Mouse (Mus musculus) neural tube, embryonic 12.5 days (tissue): ENCODE measurements around the gene Btbd19. TPM values are rescaled to one million over a fixed set of nuclear protein-coding genes. Genes with fewer than 3 reads are reported as not detected.

Experiments
- ATAC-seq: fragments of 200-750 bp; cut with Nextera tagmentation; 2 replicates; pipeline ENCODE4 v1.8.0; 2017; ENCODE audit warnings: low read depth, mild to moderate bottlenecking, moderate TSS enrichment, moderate library complexity; ENCODE audit not compliant: low FRiP score
- H3K27ac ChIP-seq: fragments of 300-500 bp; sonication (generic); 2 replicates; pipeline ENCODE4 v1.5.1; 2016
- H3K27me3 ChIP-seq: fragments of 300-500 bp; sonication (generic); replicated peaks from 2 replicates; pipeline ENCODE4 v1.6.1; 2016; ENCODE audit warnings: mild to moderate bottlenecking
- H3K36me3 ChIP-seq: fragments of 300-500 bp; sonication (generic); 2 replicates; pipeline ENCODE4 v1.6.1; 2016; ENCODE audit warnings: mild to moderate bottlenecking
- H3K4me1 ChIP-seq: fragments of 300-500 bp; sonication (generic); 2 replicates; pipeline ENCODE4 v1.6.1; 2016
- H3K4me2 ChIP-seq: fragments of 300-500 bp; sonication (generic); replicated peaks from 2 replicates; pipeline ENCODE4 v1.6.1; 2016; ENCODE audit warnings: mild to moderate bottlenecking
- H3K4me3 ChIP-seq: fragments of 300-500 bp; sonication (generic); 2 replicates; pipeline ENCODE4 v1.5.1; 2016
- H3K9ac ChIP-seq: fragments of 300-500 bp; sonication (generic); 2 replicates; pipeline ENCODE4 v1.6.1; 2016; ENCODE audit warnings: mild to moderate bottlenecking
- H3K9me3 ChIP-seq: fragments of 300-500 bp; sonication (generic); 2 replicates; pipeline ENCODE4 v1.6.1; 2016; ENCODE audit warnings: mild to moderate bottlenecking
- WGBS: fragments of 180-500 bp; shearing (Covaris S2); methylation state at CpG from one replicate; pipeline ENCODE4 v1.1.7; 2016; 5-methylcytosine and 5-hydroxymethylcytosine counted together
- polyA plus RNA-seq: library from polyadenylated mRNA; unstranded; fragments of >200 nt; fragmentation: Nextera tagmentation; extraction: Ambion mirVana; gene quantifications from 2 replicates; pipeline ENCODE4 v1.2.1, GENCODE M21; 2016

Btbd19 gene
- polyA plus RNA-seq, 1 experiment from 2014 or later: 4.6 TPM

DNA sequence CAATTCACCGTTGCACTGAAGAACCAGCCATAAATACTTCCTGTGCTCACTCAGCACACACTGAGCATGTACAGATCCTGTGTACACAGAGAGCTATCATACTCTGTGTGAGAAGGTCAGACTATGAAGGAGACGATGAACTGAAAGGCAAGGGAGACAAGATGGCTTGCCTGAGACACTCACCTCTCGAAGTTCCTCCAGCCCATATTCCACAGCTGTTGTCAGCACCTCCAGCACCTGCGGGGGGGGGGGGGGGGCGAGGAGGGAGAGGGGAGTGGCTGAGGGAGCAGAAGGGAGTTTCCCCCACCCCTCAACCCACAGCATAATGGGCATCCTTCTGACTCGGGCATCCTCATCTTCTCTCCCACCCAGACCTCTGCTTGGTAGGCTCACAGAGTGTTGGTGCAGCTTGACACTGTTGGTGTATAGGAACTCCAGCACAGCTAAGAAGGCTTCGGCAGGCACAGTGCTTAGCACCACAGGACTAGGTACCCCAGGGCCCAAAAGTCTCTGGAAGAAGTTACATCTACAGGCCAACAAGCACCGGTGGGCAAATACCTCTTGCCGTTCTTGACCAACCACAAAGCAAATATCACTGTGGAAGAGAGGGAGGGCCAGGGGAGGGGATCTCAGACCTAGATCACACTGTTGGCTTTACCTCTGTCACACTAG is 1.8 kb downstream of the Btbd19 start:
- ATAC-seq: no peak
- Histone ChIP-seq H3K27ac (no peak overlapping the region), H3K9ac (no peak overlapping the region), H3K4me3 (no peak overlapping the region), H3K27me3 (no peaks in the 10 kb centered on the region), H3K36me3 (peaks cover 19% of the 10 kb centered on the region), H3K4me1 (peaks cover 23% of the 10 kb centered on the region), H3K9me3 (no peaks in the 10 kb centered on the region), H3K4me2 (no peak overlapping the region)
- WGBS: 92% methylated on average over 7 of the region's 9 CpGs

DNA sequence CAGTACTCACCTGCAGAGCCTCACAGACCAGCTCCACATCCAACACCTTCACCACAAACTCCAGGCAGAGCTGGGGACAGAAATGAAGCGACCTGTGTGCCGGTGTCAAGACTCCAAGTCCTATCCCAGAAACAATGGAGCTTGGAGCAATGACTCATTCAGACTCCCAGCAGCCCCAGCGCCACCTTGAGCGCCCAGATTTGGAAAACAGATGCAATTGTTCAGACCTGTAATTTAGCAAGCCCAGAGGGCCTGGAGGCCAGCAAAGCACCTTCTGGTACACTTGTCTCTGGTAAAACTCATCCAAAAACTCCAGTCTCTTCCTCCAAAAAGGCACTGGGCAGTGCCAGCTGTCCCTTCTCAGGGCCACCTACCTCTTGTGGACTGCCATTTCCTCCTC is 3.3 kb downstream of the Btbd19 start:
- H3K4me3 ChIP-seq: no peak overlapping the region
- peaks cover 23% of the 10 kb centered on the region for H3K4me1 ChIP-seq
- H3K4me2 ChIP-seq: no peak overlapping the region
- H3K36me3 ChIP-seq: peaks cover 6% of the 10 kb centered on the region; the same call in 1 of the 2 replicates
- 89% methylated on average over 4 of the region's 4 CpGs for WGBS
- no peaks in the 10 kb centered on the region for H3K9me3 ChIP-seq
- no peaks in the 10 kb centered on the region for H3K27me3 ChIP-seq
- ATAC-seq: no peak
- H3K9ac ChIP-seq: no peak overlapping the region
- no peak overlapping the region for H3K27ac ChIP-seq

DNA sequence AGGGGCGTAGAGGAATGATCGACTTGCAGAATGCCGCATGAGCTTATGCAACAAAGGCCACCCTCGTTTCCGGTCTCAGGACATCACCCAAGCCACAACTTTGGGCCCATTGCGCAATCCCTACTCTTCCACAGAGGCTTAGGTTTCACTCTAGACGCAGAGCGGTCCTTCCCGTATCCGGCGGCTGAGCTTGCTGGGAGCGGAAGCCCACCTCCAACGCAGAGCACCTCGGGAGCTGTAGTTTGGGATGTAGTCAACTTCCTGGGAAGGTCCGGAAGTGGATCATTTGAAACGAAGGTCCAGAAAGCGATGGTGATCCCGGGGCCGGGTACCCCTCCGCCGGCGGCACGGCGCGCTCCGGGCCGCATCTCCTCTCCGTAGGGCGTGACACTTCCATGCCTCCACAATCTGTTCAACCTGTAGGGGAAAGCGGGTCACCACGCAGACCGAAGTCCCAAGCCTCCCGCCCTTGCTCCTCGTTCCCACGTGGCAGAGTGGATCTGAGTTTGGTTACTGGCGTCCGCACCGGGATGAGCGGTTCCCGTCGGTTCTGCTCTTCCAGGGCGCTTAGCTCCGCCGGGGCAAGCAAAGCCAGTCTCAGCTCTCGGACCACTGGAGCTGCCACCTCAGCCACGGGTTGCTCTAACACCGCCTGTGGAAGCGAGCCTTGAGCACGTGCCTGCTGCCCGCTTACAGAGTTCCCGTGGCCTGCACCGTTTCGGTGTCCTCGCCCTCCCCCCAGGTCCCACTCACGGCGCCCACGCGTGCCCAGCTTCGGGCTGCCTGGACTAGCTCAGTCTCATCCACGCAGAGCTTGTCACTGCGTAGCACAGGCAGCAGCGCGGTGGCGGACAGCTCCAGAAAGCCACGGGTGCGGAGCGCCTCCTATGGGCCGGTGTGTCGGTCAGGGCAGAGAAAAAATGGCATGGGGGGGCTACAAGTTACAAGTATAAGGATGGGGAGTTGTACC is 4.8 kb downstream of the Btbd19 start:
- Histone ChIP-seq H3K4me2 (peak overlapping the region; percentile 99), H3K4me1 (peaks cover 16% of the 10 kb centered on the region), H3K9ac (peak overlapping the region; percentile 71), H3K27me3 (no peaks in the 10 kb centered on the region), H3K36me3 (no peaks in the 10 kb centered on the region), H3K4me3 (peak overlapping the region; percentile 63), H3K9me3 (no peaks in the 10 kb centered on the region), H3K27ac (peak overlapping the region; percentile 83)
- WGBS: under 1% methylated on average over 69 of the region's 69 CpGs
- peak; percentile 91 for ATAC-seq

DNA sequence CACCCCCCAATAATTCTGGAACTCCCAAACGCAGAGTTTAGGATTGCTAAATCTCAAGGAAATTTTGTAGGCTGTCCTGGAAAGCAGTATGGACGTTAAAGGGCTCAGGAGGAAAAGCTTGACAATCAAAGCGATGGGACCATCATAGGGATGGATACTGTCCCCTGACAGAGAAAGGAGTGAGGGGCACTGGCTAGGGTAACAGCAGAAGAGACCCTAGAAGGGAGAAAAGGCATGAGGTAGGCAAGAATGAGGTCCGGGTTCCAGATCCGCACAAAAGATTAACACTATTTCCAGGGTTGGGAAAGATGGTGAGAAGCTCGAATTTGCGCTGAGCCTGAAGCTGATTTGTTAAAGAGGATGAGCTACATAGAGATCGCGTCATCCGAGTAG is 5.5 kb downstream of the Btbd19 start:
- peak; percentile 31; the same call in 1 of the 2 replicates for ATAC-seq
- Histone ChIP-seq H3K4me3 (peak overlapping the region; percentile 63), H3K4me1 (peaks cover 9% of the 10 kb centered on the region), H3K27ac (peak overlapping the region; percentile 83), H3K9ac (peak overlapping the region; percentile 71), H3K4me2 (peak overlapping the region; percentile 99), H3K9me3 (no peaks in the 10 kb centered on the region), H3K36me3 (no peaks in the 10 kb centered on the region), H3K27me3 (no peaks in the 10 kb centered on the region)
- 7% methylated on average over 10 of the region's 10 CpGs for WGBS

DNA sequence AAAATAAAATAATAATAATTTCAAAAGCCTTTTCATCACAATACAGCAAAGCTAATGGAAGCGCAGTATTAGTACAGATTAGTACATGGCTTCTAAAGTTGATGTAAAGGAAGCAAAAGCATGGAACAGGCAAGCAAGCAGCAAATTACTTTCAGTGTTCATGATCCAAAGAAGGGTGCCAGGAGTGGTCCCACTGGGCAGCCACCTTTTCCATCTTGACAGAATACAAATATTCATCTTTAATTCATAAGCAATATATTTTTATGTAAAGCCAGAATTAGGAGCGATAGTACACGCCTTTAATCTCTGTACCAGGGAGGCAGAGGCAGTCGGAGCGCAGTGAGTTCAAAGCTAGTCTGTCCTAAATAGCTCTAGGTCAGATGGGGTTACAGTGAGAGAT is 5.9 kb downstream of the Btbd19 start:
- Histone ChIP-seq H3K27me3 (no peaks in the 10 kb centered on the region), H3K4me1 (peaks cover 5% of the 10 kb centered on the region), H3K4me2 (peak overlapping the region; percentile 99), H3K4me3 (peak overlapping the region; percentile 63), H3K36me3 (peaks cover 3% of the 10 kb centered on the region; the same call in 1 of the 2 replicates), H3K9me3 (no peaks in the 10 kb centered on the region), H3K27ac (peak overlapping the region; percentile 83), H3K9ac (peak overlapping the region; percentile 71)
- ATAC-seq: no peak
- WGBS: 79% methylated on average over 5 of the region's 5 CpGs

DNA sequence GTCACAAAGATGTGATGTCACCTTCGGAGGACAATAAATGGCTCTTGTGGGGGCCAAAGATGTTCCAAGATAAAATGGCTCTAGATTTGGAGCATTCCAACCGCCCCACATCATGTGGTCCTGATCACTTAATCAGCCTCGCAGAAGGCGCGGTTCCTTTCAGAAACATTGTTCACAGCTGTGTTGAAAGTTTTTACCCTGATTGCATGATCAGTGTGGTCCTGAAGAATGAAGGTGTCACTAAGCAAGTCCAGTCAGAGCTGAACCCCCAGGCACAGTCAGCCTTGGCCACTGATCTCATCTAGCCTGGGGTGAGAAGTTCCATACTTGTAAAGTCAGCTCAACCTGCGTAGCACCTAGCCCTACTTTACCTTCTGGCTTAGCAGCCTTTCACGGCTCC is 7.6 kb downstream of the Btbd19 start:
- WGBS: 92% methylated on average over 7 of the region's 7 CpGs
- no peak for ATAC-seq
- H3K4me2 ChIP-seq: no peak overlapping the region
- no peaks in the 10 kb centered on the region for H3K9me3 ChIP-seq
- H3K4me3 ChIP-seq: no peak overlapping the region
- peaks cover 3% of the 10 kb centered on the region for H3K4me1 ChIP-seq
- no peak overlapping the region for H3K9ac ChIP-seq
- H3K27me3 ChIP-seq: no peaks in the 10 kb centered on the region
- peaks cover 14% of the 10 kb centered on the region for H3K36me3 ChIP-seq
- H3K27ac ChIP-seq: no peak overlapping the region

DNA sequence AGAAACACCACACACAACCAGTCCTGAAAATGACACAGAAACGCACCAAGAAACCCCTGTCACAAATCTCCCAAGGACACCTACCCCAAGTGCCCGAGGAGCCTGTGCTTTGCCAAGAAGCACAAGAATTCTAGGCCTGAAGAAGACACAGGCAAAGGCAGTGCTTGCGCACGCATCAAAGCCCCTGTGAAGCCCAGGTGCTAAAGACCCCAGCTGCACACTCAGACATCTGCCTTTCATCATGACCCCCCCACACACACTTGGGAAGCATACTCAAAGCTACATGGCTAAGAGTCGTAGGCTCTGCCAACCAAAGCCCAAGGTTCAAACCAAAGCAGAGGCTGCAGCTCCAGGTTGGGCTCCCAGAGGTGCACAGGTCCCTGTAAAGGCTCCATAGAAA is 9.9 kb downstream of the Btbd19 start:
- no peak overlapping the region for H3K4me3 ChIP-seq
- WGBS: 85% methylated on average over 5 of the region's 5 CpGs
- H3K27ac ChIP-seq: no peak overlapping the region
- no peaks in the 10 kb centered on the region for H3K9me3 ChIP-seq
- H3K36me3 ChIP-seq: peaks cover 25% of the 10 kb centered on the region
- H3K4me1 ChIP-seq: no peaks in the 10 kb centered on the region
- no peaks in the 10 kb centered on the region for H3K27me3 ChIP-seq
- no peak for ATAC-seq
- H3K4me2 ChIP-seq: no peak overlapping the region
- H3K9ac ChIP-seq: no peak overlapping the region

DNA sequence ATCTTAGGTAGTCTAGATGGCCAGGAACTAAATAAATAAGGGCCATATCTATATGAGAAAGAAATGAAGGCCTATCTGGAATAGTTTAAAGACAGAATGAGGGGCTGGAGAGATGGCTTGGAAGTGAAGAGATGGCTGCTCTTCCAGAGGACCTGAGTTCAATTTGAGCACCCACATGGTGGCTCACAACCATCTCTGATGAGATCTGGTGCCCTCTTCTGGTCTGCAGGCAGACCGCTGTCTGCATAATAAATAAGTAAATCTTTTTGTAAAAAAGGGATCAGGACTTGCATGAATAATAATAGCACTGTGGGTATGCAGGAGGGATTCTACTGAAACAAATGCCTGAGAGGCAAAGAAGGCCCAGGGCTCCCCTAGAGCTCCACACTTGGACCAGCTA is 12.3 kb downstream of the Btbd19 start:
- Histone ChIP-seq H3K27ac (no peak overlapping the region), H3K4me3 (no peak overlapping the region), H3K9me3 (no peaks in the 10 kb centered on the region), H3K4me2 (no peak overlapping the region), H3K4me1 (no peaks in the 10 kb centered on the region), H3K9ac (no peak overlapping the region), H3K27me3 (no peaks in the 10 kb centered on the region), H3K36me3 (peaks cover 48% of the 10 kb centered on the region)
- no peak for ATAC-seq
- 90% methylated on average over 1 of the region's 1 CpGs for WGBS

DNA sequence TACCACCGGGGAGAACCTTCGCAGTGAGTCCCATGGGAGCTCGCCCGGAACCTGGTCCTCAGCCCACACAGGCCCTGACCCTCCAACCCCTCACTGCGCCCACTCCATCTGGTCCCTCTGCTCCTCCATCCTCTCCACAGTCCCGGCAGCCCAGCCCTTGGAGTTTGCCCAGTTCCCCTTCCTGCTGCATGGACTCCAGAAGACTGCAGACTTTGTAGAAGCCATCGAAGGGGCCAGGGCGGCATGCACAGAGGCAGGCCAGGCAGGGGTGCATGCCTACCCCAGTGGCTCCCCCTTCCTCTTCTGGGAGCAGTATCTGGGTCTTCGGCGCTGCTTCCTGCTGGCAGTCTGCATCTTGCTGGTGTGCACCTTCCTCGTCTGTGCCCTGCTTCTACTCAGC is 14.5 kb downstream of the Btbd19 start:
- H3K27me3 ChIP-seq: no peaks in the 10 kb centered on the region
- H3K36me3 ChIP-seq: peaks cover 51% of the 10 kb centered on the region
- no peak overlapping the region for H3K9ac ChIP-seq
- H3K27ac ChIP-seq: no peak overlapping the region
- H3K4me1 ChIP-seq: no peaks in the 10 kb centered on the region
- no peak overlapping the region for H3K4me3 ChIP-seq
- no peak overlapping the region for H3K4me2 ChIP-seq
- WGBS: 95% methylated on average over 11 of the region's 11 CpGs
- no peak for ATAC-seq
- H3K9me3 ChIP-seq: no peaks in the 10 kb centered on the region

DNA sequence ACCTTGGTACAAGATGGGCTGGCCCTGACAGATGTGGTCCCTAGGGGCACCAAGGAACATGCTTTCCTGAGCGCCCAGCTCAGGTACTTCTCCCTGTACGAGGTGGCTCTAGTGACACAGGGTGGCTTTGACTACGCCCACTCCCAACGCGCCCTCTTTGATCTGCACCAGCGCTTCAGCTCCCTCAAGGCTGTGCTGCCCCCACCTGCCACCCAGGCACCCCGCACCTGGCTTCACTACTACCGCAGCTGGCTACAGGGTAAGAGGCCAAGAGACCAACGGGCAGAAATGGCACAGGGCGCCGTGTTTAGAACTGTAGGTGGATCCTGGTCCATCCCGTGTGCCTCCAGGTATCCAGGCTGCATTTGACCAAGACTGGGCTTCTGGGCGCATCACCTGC is 15.3 kb downstream of the Btbd19 start:
- H3K27ac ChIP-seq: no peak overlapping the region
- 94% methylated on average over 13 of the region's 13 CpGs for WGBS
- H3K9ac ChIP-seq: no peak overlapping the region
- no peaks in the 10 kb centered on the region for H3K27me3 ChIP-seq
- H3K4me3 ChIP-seq: no peak overlapping the region
- no peak overlapping the region for H3K4me2 ChIP-seq
- no peaks in the 10 kb centered on the region for H3K9me3 ChIP-seq
- no peaks in the 10 kb centered on the region for H3K4me1 ChIP-seq
- peaks cover 51% of the 10 kb centered on the region for H3K36me3 ChIP-seq
- no peak for ATAC-seq

- Histone ChIP-seq H3K4me1 (no peaks in the 10 kb centered on the region), H3K27ac (no peak overlapping the region), H3K9ac (no peak overlapping the region), H3K4me3 (no peak overlapping the region), H3K4me2 (no peak overlapping the region), H3K27me3 (no peaks in the 10 kb centered on the region), H3K36me3 (peaks cover 45% of the 10 kb centered on the region), H3K9me3 (no peaks in the 10 kb centered on the region)
- ATAC-seq: no peak
- WGBS: 92% methylated on average over 25 of the region's 25 CpGs
Observed at GRCm38 (mm10) chr4:117109330-117109729, 16.2 kb downstream of the Btbd19 start.

DNA sequence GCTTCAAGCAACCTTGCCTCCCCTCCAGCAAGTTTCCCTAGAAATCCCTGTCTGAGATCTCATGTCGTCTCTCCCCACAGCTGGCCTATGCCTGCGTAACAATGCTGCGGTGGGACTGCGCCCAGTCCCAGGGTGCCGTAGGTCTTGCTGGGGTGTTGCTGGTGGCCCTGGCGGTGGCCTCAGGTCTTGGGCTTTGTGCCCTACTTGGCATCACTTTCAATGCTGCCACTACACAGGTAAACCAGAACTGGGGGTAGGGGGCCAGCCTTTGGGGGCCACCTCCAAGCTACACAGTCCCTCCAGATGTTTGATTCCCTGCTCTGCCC is 17.0 kb downstream of the Btbd19 start:
- peaks cover 40% of the 10 kb centered on the region for H3K36me3 ChIP-seq

More for the DNA sequence above, 17.0 kb downstream of the Btbd19 start:
- Histone ChIP-seq H3K9ac (no peak overlapping the region), H3K27me3 (no peaks in the 10 kb centered on the region), H3K27ac (no peak overlapping the region), H3K4me3 (no peak overlapping the region), H3K9me3 (no peaks in the 10 kb centered on the region), H3K4me1 (no peaks in the 10 kb centered on the region), H3K4me2 (no peak overlapping the region)
- ATAC-seq: no peak
- 96% methylated on average over 6 of the region's 6 CpGs for WGBS
